Mouse (Mus musculus) embryonic fibroblast, embryonic 13.5 days (primary cell): ENCODE results near the gene Asgr2. TPM values are rescaled to one million over a fixed set of nuclear protein-coding genes. Genes with fewer than 3 reads are reported as not detected.
"Not testable (repeated sequence)": the region's sequence is repeated elsewhere in the genome, so short reads cannot be mapped to it uniquely, and the experiment has no call there.

ENCODE experiments used
- H3K27ac ChIP-seq: 2 replicates; pipeline ENCODE4 v1.5.1; 2012; ENCODE audit warnings: low read length, control low read depth, inconsistent platforms; ENCODE audit not compliant: insufficient read depth
- H3K4me1 ChIP-seq: 2 replicates; pipeline ENCODE4 v1.6.1; 2011; ENCODE audit warnings: low read length; ENCODE audit not compliant: control insufficient read depth, insufficient read depth
- H3K4me3 ChIP-seq: 2 replicates; pipeline ENCODE4 v1.5.1; 2011; ENCODE audit warnings: mild to moderate bottlenecking, control low read depth, low read length; ENCODE audit not compliant: insufficient read depth
- CTCF ChIP-seq: IDR thresholded peaks from 2 replicates; pipeline ENCODE4 v1.5.1; 2011; ENCODE audit warnings: mild to moderate bottlenecking, control low read depth, low read length, moderate library complexity, borderline replicate concordance; ENCODE audit not compliant: insufficient read depth
- POLR2A ChIP-seq: IDR thresholded peaks from 2 replicates; pipeline ENCODE4 v1.6.1; 2011; ENCODE audit warnings: low read depth, mild to moderate bottlenecking, control low read depth, low read length, moderate library complexity
- polyA plus RNA-seq: library from polyadenylated mRNA; stranded (reverse); fragments of >200 nt; gene quantifications from 2 replicates; pipeline ENCODE4 v1.2.4, GENCODE M21; 2011; ENCODE audit warnings: low read depth; ENCODE audit not compliant: missing spikeins, insufficient read length

Asgr2 gene
- polyA plus RNA-seq, 1 experiment: not detected

DNA sequence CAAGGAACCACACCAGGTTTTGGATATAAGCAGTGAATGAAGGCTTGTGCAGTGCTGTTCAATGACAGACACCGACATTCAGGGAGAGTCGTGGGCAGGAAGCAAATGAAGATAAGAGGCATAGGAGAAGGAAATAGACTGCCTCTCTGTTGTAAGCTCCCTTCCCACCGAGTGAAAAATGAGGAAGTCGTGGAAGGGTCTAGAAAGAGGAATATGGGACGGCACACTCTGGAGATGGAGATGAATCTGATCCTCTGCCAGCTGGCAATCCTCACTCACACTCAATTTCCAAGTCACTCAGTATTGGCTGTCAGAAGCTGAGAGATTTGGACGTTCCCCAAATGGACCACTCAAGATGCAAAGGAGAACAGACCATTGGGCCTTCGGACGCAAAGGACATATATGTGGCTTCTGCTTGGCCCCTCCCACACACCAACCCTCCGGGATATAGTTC, 37.5 kb downstream of the Asgr2 start, which contains the start of gene Mgl2:
Gene Mgl2 (plus strand): TSS at position 404 of the 454 bp plus-strand sequence.
- H3K4me3 ChIP-seq: no peak within 1 kb of the TSS
- TF ChIP-seq POLR2A (no peak), CTCF (no peak)
- no peaks in the 10 kb centered on the region for H3K4me1 ChIP-seq
- H3K27ac ChIP-seq: no peak within 1 kb of the TSS

DNA sequence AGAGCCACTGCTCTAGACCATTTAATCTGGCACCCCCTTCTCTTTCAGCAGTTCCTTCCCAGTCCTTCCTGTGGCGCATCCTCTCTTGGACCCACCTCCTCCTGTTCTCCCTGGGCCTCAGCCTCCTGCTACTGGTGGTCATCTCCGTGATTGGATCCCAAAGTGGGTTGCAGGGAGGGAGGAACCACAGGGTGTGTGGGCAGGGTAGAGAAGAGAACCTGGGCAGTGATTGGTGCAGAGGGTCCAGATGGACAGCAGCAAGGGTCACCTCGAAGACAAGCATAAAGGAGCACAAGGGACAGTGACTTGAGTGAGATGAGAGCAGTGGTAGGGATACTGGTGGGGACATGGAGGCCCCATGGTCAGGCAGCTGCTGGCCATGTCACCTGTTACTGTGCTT, 42.6 kb downstream of the Asgr2 start:
- H3K27ac ChIP-seq, H3K4me1 ChIP-seq, H3K4me3 ChIP-seq: not testable (repeated sequence)

- H3K4me1 ChIP-seq, H3K27ac ChIP-seq, H3K4me3 ChIP-seq: not testable (repeated sequence)
Measured at GRCm38 (mm10) chr11:70135925-70136324, 43.5 kb downstream of the Asgr2 start.

DNA sequence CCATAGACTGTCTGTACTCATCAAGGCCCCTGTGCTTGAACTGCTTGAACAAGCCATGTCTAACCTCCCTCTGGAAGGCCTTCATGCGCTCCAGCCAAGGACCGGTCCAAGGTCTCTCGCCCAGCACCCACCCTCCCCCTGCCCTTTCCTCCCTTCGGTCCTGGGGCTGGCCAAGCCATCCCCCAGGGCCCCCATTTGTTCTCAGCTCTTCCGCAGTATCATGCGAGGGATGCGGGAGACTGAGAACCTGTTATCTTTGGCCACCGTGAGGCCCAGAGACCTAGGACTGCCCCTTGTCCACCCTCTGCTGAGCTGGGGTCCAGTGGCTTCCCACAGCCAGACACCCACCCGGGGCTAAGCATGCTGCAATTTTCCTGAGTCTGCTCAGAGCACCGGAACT, 46.7 kb downstream of the Asgr2 start:
- no peak for TF ChIP-seq CTCF
- Histone ChIP-seq H3K27ac (no peak overlapping the region), H3K4me1 (no peaks in the 10 kb centered on the region)

DNA sequence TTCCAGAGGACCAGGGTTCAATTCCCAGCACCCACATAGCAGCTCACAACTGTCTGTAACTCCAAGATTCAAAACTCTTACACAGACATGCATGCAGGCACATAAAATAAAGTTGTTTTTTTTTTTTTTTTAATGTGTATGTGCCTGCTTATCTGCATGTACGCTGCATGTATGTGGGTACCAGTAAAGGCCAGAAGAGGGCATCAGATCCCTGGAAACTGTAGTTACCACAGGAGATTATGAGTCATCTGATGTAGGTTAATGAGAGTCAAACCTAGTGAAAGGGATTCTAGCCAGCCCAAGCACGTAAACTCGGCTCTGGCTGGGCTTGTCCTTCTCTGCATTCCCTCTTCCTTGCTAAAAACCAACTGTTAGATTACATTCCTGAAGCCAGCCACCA, 58.6 kb downstream of the Asgr2 start:
- no peak for TF ChIP-seq POLR2A
- TF ChIP-seq CTCF: no peak
- no peak overlapping the region for H3K27ac ChIP-seq
- no peaks in the 10 kb centered on the region for H3K4me1 ChIP-seq
- H3K4me3 ChIP-seq: no peak overlapping the region

More for the DNA sequence above, 46.7 kb downstream of the Asgr2 start:
- no peak overlapping the region for H3K4me3 ChIP-seq

Other genes with a start within 250 kb of the Asgr2 start
- gene Plscr3, start 246.3 kb upstream of the Asgr2 start, polyA plus RNA-seq: 120 and 128 TPM in 2 replicates
- not detected in 2 replicates for gene Tnk1, start 233.9 kb upstream of the Asgr2 start, polyA plus RNA-seq
- gene Tmem95, start 214.6 kb upstream of the Asgr2 start, polyA plus RNA-seq: not detected in 2 replicates
- gene Kctd11, start 211.2 kb upstream of the Asgr2 start, polyA plus RNA-seq: 20.7 and 26.0 TPM in 2 replicates
- gene Acap1, start 197.1 kb upstream of the Asgr2 start, polyA plus RNA-seq: not detected in 2 replicates
- gene 2810408A11Rik, start 191.7 kb upstream of the Asgr2 start, polyA plus RNA-seq: 3.5 and 4.9 TPM in 2 replicates
- 30.8 and 31.8 TPM in 2 replicates for gene Neurl4, start 191.6 kb upstream of the Asgr2 start, polyA plus RNA-seq
- gene Gps2, start 178.8 kb upstream of the Asgr2 start, polyA plus RNA-seq: 24.1 and 27.8 TPM in 2 replicates
- 725 and 764 TPM in 2 replicates for gene Eif5a, start 170.7 kb upstream of the Asgr2 start, polyA plus RNA-seq
- not detected in 2 replicates for gene Ybx2, start 156.8 kb upstream of the Asgr2 start, polyA plus RNA-seq
- gene Slc2a4, start 144.5 kb upstream of the Asgr2 start, polyA plus RNA-seq: 2.3 and 2.7 TPM in 2 replicates
- not detected in 2 replicates for gene Cldn7, start 127.9 kb upstream of the Asgr2 start, polyA plus RNA-seq
- gene Ctdnep1, start 111.5 kb upstream of the Asgr2 start, polyA plus RNA-seq: 140 and 171 TPM in 2 replicates
- gene Elp5, start 110.1 kb upstream of the Asgr2 start, polyA plus RNA-seq: 68.8 and 86.1 TPM in 2 replicates
- 639 and 646 TPM in 2 replicates for gene Gabarap, start 101.5 kb upstream of the Asgr2 start, polyA plus RNA-seq
- 78.6 and 89.1 TPM in 2 replicates for gene Phf23, start 96.9 kb upstream of the Asgr2 start, polyA plus RNA-seq
- gene Dvl2, start 92.0 kb upstream of the Asgr2 start, polyA plus RNA-seq: 27.7 and 32.1 TPM in 2 replicates
- gene Acadvl, start 77.2 kb upstream of the Asgr2 start, polyA plus RNA-seq: 47.4 and 57.9 TPM in 2 replicates
- gene Dlg4, start 75.7 kb upstream of the Asgr2 start, polyA plus RNA-seq: 69.8 and 77.7 TPM in 2 replicates
- 0.52 and 0.60 TPM in 2 replicates for gene Asgr1, start 38.6 kb upstream of the Asgr2 start, polyA plus RNA-seq
- gene Mgl2, start 37.7 kb downstream of the Asgr2 start, polyA plus RNA-seq: not detected in 2 replicates
- gene Clec10a, start 63.6 kb downstream of the Asgr2 start, polyA plus RNA-seq: not detected in 2 replicates
- gene Slc16a11, start 120.1 kb downstream of the Asgr2 start, polyA plus RNA-seq: 2.2 and 4.7 TPM in 2 replicates
- gene Slc16a13, start 128.4 kb downstream of the Asgr2 start, polyA plus RNA-seq: 2.7 and 9.3 TPM in 2 replicates
- 0.70 and 2.5 TPM in 2 replicates for gene Bcl6b, start 137.2 kb downstream of the Asgr2 start, polyA plus RNA-seq
- 43.2 and 55.3 TPM in 2 replicates for gene 0610010K14Rik, start 145.3 kb downstream of the Asgr2 start, polyA plus RNA-seq
- 2.3 and 4.5 TPM in 2 replicates for gene Gm21988, start 147.2 kb downstream of the Asgr2 start, polyA plus RNA-seq
- 159 and 231 TPM in 2 replicates for gene Rnasek, start 147.2 kb downstream of the Asgr2 start, polyA plus RNA-seq
- gene Alox12, start 162.7 kb downstream of the Asgr2 start, polyA plus RNA-seq: 0.32 and 0.35 TPM in 2 replicates
- not detected in 2 replicates for gene Alox12e, start 230.0 kb downstream of the Asgr2 start, polyA plus RNA-seq